Mouse (Mus musculus) forebrain, postnatal 0 days (tissue): ENCODE measurements around the gene Otos. TPM values are rescaled to one million over a fixed set of nuclear protein-coding genes. Genes with fewer than 3 reads are reported as not detected.

Source experiments
- ATAC-seq: fragments of 200-750 bp; cut with Nextera tagmentation; 2 replicates; pipeline ENCODE4 v1.8.0; 2017; ENCODE audit warnings: mild to moderate bottlenecking, moderate library complexity
- DNase-seq: peaks from one replicate; pipeline ENCODE4 v3.0.0-alpha.2; 2015
- H3K27ac ChIP-seq: fragments of 300-500 bp; sonication (generic); 2 replicates; pipeline ENCODE4 v1.5.1; 2014; ENCODE audit warnings: low read depth, mild to moderate bottlenecking, antibody characterized with exemption, low read length, moderate library complexity, mixed read lengths
- H3K27me3 ChIP-seq: fragments of 300-500 bp; sonication (generic); 2 replicates; pipeline ENCODE4 v1.6.1; 2014; ENCODE audit warnings: mild to moderate bottlenecking, low read length, mixed read lengths; ENCODE audit not compliant: insufficient read depth
- H3K36me3 ChIP-seq: fragments of 300-500 bp; sonication (generic); 2 replicates; pipeline ENCODE4 v1.6.1; 2014; ENCODE audit warnings: mild to moderate bottlenecking, moderate library complexity; ENCODE audit not compliant: insufficient read depth
- H3K4me1 ChIP-seq: fragments of 300-500 bp; sonication (generic); 2 replicates; pipeline ENCODE4 v1.6.1; 2014; ENCODE audit warnings: antibody characterized with exemption; ENCODE audit not compliant: insufficient read depth
- H3K4me2 ChIP-seq: fragments of 300-500 bp; sonication (generic); 2 replicates; pipeline ENCODE4 v1.6.1; 2014; ENCODE audit warnings: low read depth, mild to moderate bottlenecking, moderate library complexity
- H3K4me3 ChIP-seq: fragments of 300-500 bp; sonication (generic); 2 replicates; pipeline ENCODE4 v1.5.1; 2014; ENCODE audit warnings: low read depth, low read length, mixed read lengths
- H3K9ac ChIP-seq: fragments of 300-500 bp; sonication (generic); 2 replicates; pipeline ENCODE4 v1.6.1; 2014; ENCODE audit warnings: mild to moderate bottlenecking
- H3K9me3 ChIP-seq: fragments of 300-500 bp; sonication (generic); 2 replicates; pipeline ENCODE4 v1.6.1; 2016; ENCODE audit warnings: low read length
- CTCF ChIP-seq: sonication (generic); IDR thresholded peaks from 2 replicates; pipeline ENCODE4 v1.5.1; 2016; ENCODE audit warnings: antibody characterized with exemption, control low read depth, low read depth
- WGBS: fragments of 180-500 bp; shearing (Covaris S2); extraction: QIAGEN DNeasy Blood & Tissue Kit; methylation state at CpG from one replicate; pipeline ENCODE4 v1.1.7; 2014; 5-methylcytosine and 5-hydroxymethylcytosine counted together
- polyA plus RNA-seq: library from polyadenylated mRNA; unstranded; fragments of >200 nt; fragmentation: Nextera tagmentation; extraction: Ambion mirVana; gene quantifications from 2 replicates; pipeline ENCODE4 v1.2.1, GENCODE M21; 2015
- total RNA-seq: library from RNA; depleted of rRNA; stranded (reverse); fragments of >200 nt; gene quantifications from 2 replicates; pipeline ENCODE4 v1.2.3, GENCODE M21; 2014

The Otos gene
- total and polyA plus RNA-seq, 2 experiments from 2014 or later, result 0.92 TPM; not detected in 1

DNA sequence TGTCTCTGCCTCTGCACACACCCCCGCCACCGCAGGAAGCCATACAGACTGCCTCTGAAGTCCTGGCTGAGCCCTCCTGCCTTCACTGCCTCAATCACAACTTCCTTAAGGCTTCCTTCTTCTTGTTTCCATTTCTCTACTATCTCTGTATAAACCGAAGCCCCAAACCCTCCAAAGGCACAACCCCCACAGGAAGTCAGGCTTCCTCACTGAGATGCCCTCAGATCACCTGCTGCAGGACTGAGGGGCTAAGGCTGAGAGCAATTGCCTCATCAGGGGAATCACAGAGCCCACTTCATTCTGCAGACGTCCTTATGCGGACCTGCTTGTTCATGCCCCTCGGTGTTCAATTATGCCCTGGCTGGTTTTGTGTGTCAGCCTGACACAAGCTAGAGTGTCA is 8.2 kb downstream of the Otos start:
- no peak for DNase-seq
- Histone ChIP-seq H3K27me3 (no peaks in the 10 kb centered on the region), H3K4me3 (no peak overlapping the region), H3K4me2 (peak overlapping the region; percentile 97; the same call in 1 of the 2 replicates), H3K27ac (no peak overlapping the region), H3K36me3 (peaks cover 38% of the 10 kb centered on the region), H3K9ac (peak overlapping the region; percentile 95; the same call in 1 of the 2 replicates), H3K9me3 (no peaks in the 10 kb centered on the region), H3K4me1 (peaks cover 9% of the 10 kb centered on the region)
- no peak for TF ChIP-seq CTCF
- no peak for ATAC-seq
- 90% methylated on average over 6 of the region's 6 CpGs for WGBS

- no peak overlapping the region for H3K4me3 ChIP-seq
- no peaks in the 10 kb centered on the region for H3K9me3 ChIP-seq
- peaks cover 38% of the 10 kb centered on the region for H3K36me3 ChIP-seq
- no peak overlapping the region for H3K9ac ChIP-seq
- no peaks in the 10 kb centered on the region for H3K27me3 ChIP-seq
- ATAC-seq, result no peak
- no peak for TF ChIP-seq CTCF
- no peak for DNase-seq
- 94% methylated on average over 4 of the region's 4 CpGs for WGBS
- H3K4me2 ChIP-seq, result no peak overlapping the region
- no peak overlapping the region for H3K27ac ChIP-seq
- H3K4me1 ChIP-seq, result peaks cover 9% of the 10 kb centered on the region
Observed at GRCm38 (mm10) chr1:92638736-92639135, 9.9 kb downstream of the Otos start.

DNA sequence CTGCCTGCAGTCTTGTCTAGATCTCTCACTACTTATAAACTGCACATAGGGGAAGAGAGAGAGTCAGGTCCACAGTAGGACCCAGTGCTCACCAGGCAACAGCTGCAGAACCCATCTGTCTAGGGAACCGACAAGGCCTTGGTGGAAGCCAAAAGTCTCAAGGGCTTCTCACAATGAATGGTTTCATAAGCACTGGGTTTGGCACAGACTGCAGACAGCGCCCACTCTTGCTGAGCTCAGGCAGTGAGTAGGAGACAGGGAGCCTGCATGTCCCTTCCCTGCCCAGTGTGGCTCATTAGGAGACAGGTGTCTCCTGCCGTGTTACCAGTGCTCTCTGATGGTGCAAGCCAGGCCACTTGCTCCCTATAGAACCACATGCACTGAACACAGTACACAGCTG is 10.5 kb downstream of the Otos start:
- no peak overlapping the region for H3K9ac ChIP-seq
- TF ChIP-seq CTCF, result no peak
- 87% methylated on average over 3 of the region's 3 CpGs for WGBS
- no peak overlapping the region for H3K27ac ChIP-seq
- no peak for DNase-seq
- ATAC-seq, result no peak
- H3K4me2 ChIP-seq, result no peak overlapping the region
- H3K36me3 ChIP-seq, result peaks cover 38% of the 10 kb centered on the region
- no peaks in the 10 kb centered on the region for H3K27me3 ChIP-seq
- peaks cover 9% of the 10 kb centered on the region for H3K4me1 ChIP-seq
- H3K9me3 ChIP-seq, result no peaks in the 10 kb centered on the region
- no peak overlapping the region for H3K4me3 ChIP-seq

GRCm38 (mm10) chr1:92637501-92638172 is 11.0 kb downstream of the Otos start:
- no peaks in the 10 kb centered on the region for H3K9me3 ChIP-seq
- ATAC-seq (no peak), DNase-seq (no peak)
- no peak overlapping the region for H3K9ac ChIP-seq
- no peak overlapping the region for H3K4me3 ChIP-seq
- no peak overlapping the region for H3K4me2 ChIP-seq
- WGBS, result 90% methylated on average over 15 of the region's 15 CpGs
- peaks cover 9% of the 10 kb centered on the region for H3K4me1 ChIP-seq
- peaks cover 38% of the 10 kb centered on the region for H3K36me3 ChIP-seq
- H3K27ac ChIP-seq, result no peak overlapping the region
- H3K27me3 ChIP-seq, result no peaks in the 10 kb centered on the region
- TF ChIP-seq CTCF, result no peak

DNA sequence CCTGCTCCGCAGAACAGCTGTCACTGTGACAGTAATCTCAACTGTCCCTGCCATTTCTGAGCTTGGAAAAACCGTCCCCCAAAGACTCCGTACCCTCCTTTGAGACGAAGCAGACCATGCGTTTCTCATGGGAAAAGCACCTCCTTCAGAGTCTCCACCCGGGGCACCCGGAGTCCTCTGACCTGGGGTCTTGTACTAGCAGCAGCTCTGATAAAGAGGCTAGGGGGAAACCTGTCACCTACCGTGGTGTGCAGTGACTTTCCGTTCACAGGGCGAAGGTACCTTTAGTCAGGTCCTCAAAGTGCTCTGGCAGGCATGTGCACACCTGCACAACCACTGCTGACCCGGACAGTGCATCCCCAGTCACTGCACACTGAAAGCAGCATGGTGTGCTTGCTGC is 12.0 kb downstream of the Otos start:
- Histone ChIP-seq H3K36me3 (peaks cover 38% of the 10 kb centered on the region), H3K4me3 (no peak overlapping the region), H3K27me3 (no peaks in the 10 kb centered on the region), H3K4me2 (no peak overlapping the region), H3K27ac (no peak overlapping the region), H3K9me3 (no peaks in the 10 kb centered on the region), H3K4me1 (peaks cover 9% of the 10 kb centered on the region), H3K9ac (no peak overlapping the region)
- ATAC-seq, result no peak
- TF ChIP-seq CTCF, result no peak
- WGBS, result 95% methylated on average over 11 of the region's 11 CpGs
- no peak for DNase-seq

DNA sequence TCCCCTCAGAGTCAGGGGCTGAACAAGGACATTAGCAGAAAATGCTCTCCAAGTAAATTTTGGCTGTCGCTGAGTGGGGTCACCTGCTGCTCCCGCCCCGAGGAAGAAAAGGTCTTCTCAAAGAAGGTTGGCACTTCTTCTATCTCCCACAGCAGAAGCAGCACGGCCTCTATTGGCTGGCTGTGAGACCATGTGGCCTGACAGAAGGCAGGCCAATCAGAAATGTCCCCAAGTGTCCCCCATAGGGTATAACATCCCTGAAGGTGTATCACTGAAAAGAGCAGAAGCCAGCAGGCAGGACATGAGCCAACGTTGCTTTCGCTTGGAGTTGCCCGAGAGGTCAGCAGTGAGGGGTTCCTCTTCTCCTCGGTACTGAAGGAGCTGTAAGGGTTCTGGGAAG is 12.6 kb downstream of the Otos start:
- Histone ChIP-seq H3K4me1 (peaks cover 8% of the 10 kb centered on the region), H3K36me3 (peaks cover 38% of the 10 kb centered on the region), H3K9me3 (no peaks in the 10 kb centered on the region), H3K4me3 (no peak overlapping the region), H3K9ac (no peak overlapping the region), H3K27ac (no peak overlapping the region), H3K4me2 (no peak overlapping the region), H3K27me3 (no peaks in the 10 kb centered on the region)
- 88% methylated on average over 8 of the region's 8 CpGs for WGBS
- no peak for ATAC-seq
- no peak for TF ChIP-seq CTCF
- no peak for DNase-seq

GRCm38 (mm10) chr1:92634976-92635599 is 13.6 kb downstream of the Otos start:
- no peak for TF ChIP-seq CTCF
- H3K4me3 ChIP-seq, result no peak overlapping the region
- H3K27ac ChIP-seq, result no peak overlapping the region
- H3K4me2 ChIP-seq, result no peak overlapping the region
- H3K36me3 ChIP-seq, result peaks cover 38% of the 10 kb centered on the region
- no peaks in the 10 kb centered on the region for H3K27me3 ChIP-seq
- 54% methylated on average over 4 of the region's 4 CpGs for WGBS
- H3K9me3 ChIP-seq, result no peaks in the 10 kb centered on the region
- no peak for DNase-seq
- no peaks in the 10 kb centered on the region for H3K4me1 ChIP-seq
- peak; percentile 69 for ATAC-seq
- H3K9ac ChIP-seq, result no peak overlapping the region
